Mouse (Mus musculus) gastrocnemius, postnatal 25 days (tissue): ENCODE results near the gene Nav2. TPM values are rescaled to one million over a fixed set of nuclear protein-coding genes. Genes with fewer than 3 reads are reported as not detected.

Experiments used
- DNase-seq: peaks from one replicate; pipeline ENCODE4 v3.0.0; 2022
- total RNA-seq, 2 experiments: library from RNA; stranded (reverse); gene quantifications; 1 replicate in 1 of 2; 2 replicates in 1 of 2; pipeline ENCODE4 v1.2.3; 2021

Nav2 gene
- total RNA-seq, 2 experiments from 2014 or later, result 29.5 to 30.0 TPM

- DNase-seq, result no peak
Observed at GRCm38 (mm10) chr7:49004402-49004801, 95.9 kb downstream of the Nav2 start.

- no peak for DNase-seq
Observed at GRCm38 (mm10) chr7:49006886-49007285, 98.4 kb downstream of the Nav2 start.

DNA sequence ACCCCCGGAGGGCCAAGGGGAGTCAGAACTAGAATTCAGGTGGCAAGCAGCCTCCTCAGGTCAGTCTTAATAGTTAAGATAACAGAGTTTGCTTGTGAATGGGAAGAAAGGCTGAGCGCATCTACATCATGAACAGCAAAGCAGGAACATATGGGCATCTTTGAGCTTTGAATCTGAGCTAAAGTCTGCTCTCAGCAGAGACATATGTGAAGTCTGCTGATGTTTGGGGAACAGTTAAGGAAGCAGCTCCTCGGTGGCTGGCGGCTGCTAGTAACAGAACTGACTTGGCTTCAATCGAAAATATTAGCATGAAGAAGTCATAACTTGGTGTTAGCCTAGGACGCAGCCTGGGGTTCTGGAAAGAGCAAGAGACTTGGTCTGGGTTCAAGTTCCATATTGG lies 102.2 kb downstream of the Nav2 start:
- no peak for DNase-seq

DNA sequence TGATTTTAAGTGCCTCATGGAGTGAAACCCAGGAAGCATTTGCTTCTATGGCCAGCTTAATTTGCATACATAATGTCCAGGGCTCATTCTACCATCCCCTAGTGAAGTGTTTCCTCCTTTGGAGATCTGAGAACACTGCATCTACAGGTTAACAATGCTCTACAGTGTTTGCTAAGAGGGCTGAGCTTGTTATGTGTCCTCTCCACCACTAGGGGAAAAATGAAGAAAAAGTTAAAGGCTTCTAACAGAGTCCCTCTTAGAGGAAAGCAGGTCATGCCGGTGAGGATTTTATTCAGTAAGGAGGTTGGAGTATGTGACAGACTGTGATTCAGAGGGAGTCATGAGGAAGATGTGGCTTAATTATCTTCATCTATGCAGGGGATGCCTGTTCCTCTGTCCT lies 103.5 kb downstream of the Nav2 start:
- no peak for DNase-seq

DNA sequence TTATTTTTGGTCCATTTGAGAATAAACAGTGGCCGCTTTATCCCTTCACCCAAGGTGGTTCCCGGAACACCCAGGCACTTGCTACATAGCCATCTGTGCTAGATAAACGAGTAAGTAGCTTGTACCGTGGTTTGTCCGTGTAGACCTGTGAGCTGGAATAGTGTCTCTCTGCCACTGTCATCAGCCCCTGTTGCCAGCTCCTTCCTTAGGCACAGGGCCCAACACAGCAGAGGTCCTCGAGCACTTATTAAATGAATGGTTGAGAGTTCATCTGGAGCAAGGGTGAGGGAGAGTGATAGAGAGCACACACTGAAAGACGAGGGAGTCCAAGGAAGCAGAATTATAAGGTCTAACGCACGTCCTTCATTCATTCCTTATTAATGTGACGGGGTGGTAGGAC lies 106.0 kb downstream of the Nav2 start:
- no peak for DNase-seq

- no peak for DNase-seq
Observed at GRCm38 (mm10) chr7:49015297-49015696, 106.8 kb downstream of the Nav2 start.

DNA sequence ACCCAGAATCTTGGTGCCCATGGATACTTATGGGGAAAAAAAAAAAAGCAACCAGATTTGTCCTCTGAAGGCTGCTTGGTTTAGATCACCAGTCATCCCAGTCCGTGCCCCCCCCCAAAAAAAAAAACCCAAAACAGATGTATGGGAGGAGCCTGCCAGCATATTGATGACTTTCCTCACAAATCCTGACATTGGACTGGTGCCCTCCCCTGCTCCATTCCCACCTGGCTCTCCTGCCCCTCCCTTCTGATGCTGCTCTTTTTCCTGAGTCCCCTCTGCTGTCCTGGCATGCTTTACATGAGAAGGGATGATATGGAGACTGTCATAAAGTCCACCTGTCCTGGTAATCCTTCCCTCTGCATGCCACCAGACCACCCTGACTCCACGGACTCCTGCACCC lies 107.6 kb downstream of the Nav2 start:
- DNase-seq, result no peak

DNA sequence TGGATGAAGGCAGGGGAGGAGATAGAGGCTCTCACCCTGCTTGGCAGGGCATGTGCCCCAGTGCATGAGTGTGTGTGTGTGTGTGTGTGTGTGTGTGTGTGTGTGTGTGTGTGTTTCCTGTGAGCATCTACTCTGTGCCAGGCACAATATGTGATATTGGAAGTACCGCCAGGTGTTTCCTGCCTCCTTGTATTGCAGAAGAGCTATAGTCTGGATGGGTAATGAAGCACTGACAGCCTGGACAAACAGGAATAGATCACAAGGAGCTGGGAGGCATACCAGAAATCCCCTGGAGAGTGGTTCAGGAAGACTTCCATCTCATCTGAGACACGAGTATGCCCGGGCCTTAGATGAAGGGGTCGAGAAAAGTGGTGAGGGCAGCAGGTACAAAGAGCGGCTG lies 109.3 kb downstream of the Nav2 start:
- no peak for DNase-seq

DNA sequence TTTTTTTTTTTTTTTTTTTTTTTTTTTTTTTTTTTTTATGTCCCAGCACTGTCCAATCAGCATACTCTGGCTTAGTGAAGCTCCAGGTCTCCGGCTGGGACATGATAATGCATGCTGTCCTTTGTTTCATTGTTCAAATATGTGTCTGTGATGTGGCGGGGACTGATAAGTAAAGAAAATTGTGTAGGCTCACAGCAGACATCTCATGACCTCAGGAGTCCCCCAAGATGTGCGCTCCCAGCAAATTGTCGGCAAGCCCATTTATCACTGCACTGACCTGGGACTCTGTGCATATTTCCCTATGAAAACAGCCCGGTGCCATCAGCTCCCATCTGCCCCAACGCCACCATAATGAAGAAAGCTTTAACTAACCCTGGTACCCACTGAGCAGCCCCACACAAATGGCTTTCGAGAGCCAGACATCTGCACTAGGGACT lies 110.0 kb downstream of the Nav2 start:
- DNase-seq, result no peak

GRCm38 (mm10) chr7:49025026-49025815 lies 116.7 kb downstream of the Nav2 start:
- no peak for DNase-seq

- DNase-seq, result no peak
Observed at GRCm38 (mm10) chr7:49025991-49026390, 117.5 kb downstream of the Nav2 start.

DNA sequence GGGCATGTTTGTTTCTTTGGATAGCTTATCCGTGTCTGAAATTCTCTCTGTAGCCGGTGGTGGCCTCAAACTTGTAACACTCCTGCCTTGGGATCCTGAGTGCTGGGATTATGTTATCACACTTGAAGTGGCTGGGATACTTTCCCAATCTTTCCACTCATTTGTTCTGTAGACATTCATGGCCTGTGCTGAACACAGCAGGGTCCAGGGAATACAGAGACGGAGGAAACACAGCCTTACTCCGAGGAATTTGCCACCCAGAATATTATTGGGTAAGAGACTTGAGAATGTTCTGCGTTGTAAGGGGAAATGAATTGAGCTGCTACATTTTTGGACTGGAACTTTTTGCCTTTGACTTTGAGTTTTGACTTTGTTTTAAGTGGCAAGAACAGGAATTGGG lies 118.0 kb downstream of the Nav2 start:
- DNase-seq, result no peak

DNA sequence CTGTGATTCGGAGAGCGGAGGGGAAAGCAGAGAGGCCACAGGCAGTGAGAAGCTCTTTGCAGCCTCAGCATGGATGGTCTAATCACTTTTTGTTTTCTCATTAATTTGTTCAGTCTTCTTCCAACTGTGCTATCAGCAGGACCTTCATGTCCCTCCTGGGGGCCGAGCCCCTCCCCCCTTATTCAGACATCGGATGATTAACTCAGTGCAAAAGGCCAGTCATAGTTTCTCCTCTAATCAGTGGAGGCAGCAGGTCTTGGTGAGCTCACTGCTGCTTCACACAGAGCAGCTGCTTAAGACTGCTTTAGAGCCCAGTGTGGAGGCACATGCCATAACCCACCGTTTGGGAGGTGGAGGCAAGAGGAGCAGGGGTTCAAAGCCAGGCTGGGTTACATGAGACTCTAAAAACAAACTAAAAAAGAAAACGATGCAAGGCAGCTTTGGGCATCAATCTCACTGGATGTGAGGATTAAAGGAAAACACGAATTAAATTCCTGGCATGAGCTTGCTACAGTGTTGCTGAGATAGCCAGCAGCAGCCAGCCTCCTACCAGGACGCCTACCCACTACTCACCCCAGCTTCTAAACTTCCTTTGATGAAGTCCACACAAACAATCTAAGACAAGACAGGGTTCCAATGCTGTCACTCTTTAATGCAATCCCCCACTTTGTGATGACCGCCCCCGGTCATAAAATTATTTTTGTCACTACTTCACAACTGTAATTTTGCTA lies 120.9 kb downstream of the Nav2 start:
- no peak for DNase-seq

- no peak for DNase-seq
Observed at GRCm38 (mm10) chr7:49032216-49032615, 123.7 kb downstream of the Nav2 start.

DNA sequence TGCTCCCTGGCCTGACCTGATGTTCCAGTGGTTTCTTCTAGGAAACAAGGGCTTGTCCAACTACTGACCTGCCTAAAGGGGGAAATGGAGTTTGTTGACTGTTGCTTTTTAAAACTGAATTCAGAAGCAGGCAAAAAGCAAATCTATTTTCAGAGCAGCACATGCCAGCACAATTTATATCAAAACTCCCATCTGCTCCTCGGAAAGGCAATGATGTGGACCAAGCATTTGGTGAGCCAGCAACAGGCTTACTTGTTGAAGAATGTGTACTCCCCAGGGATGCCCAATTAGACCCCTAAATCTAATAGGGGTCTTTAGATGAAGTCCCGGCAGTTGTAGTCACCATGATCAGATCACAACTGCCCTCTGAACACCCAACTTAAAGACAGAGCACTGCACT lies 125.7 kb downstream of the Nav2 start:
- no peak for DNase-seq

DNA sequence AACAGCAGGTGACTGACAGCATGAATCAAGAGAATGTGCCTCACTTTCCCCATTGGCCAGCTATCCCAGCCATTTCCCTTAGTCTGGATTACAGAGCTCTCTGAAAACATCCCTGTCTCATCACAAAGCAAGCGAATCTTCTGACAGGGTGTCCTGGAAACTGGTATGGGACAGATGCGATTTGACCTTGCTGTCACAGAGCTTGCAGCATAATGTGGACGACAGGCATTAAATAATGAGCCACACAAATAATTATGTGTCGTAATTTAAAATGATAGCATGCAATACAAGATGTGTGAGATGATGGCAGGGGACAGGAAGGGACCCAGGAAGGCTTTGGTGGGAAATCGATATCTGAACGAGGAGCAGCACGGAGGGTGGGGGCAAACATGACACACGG lies 131.6 kb downstream of the Nav2 start:
- no peak for DNase-seq

DNA sequence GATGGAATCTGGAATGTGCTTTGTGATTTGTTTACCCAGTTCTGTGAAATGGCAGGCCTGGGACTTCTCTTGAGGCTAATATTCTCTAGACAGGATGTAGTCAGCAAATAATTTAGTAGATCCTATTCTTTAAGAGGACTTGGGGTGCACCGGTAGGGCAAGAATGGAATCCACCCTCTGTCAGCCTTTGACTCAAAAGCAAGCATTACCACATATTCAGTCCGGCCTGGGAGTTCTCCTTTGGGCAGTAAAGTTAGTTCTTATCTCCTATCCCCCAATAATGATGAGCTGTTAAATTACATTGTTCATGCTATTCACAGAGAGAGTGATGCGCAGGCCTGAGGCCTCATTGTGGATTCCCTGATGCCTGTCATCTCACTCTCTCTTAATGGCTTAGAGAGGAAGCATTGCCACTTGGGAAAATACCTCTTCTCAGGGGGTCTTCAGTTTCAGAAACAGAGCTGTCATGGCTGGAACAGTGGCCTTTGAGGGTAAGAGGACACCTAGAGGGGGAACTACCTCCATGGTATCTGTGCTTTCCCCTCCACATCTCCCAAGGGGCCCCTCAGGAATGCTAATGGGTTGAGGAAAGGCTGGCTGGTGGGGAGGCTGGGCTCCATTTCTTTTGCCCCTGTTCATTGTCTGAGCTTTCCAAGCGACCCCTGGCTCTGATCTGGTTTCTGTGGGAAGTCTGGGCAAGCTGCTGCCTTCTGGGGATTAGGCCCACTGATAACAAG lies 133.0 kb downstream of the Nav2 start:
- DNase-seq, result no peak

GRCm38 (mm10) chr7:49045499-49046346 lies 137.2 kb downstream of the Nav2 start:
- no peak for DNase-seq

- DNase-seq, result no peak
Observed at GRCm38 (mm10) chr7:49046347-49046989, 138.0 kb downstream of the Nav2 start.

- no peak for DNase-seq
Observed at GRCm38 (mm10) chr7:49047336-49047735, 138.8 kb downstream of the Nav2 start.

DNA sequence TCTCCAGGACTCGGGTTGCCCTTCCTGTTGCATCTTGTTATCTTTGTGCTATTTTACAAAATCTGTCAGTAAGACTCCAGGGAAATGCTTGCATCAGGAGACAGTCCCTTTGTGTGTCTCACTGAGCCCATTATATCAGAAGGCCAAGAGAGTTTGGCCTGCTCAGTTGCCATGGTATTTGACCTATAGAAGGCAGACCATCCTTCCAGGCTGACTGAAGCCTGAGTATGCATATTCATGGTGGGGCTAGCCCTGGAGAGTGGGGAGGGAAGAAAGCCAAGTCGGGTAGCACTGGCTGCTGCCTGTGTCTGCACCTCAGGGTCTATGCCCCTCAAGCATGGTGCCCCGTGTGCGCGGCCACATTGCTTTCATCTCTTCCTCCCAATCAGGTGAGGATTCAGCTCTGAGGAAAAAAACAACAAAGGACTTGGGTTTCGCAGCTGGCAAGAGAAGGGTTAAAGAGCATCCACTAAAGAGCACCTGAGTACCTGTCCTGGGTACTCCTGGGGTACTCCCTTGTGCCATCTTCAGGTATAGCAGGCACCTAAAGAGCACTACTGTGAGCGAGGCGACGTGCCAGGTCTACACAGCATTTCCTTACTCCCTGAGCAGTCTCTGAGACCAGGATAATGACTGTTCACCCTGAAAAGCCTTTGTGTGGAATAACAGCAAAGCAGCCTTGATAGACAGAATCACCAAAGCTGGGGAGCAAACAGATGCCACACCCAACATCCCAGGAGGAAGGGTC lies 144.5 kb downstream of the Nav2 start:
- no peak for DNase-seq
